In genomic region chr19:5939715-5940114, GRCm38 (mm10) we compare ENCODE assay signal across 13 mouse cellular contexts. TPM values are rescaled to one million over a fixed set of nuclear protein-coding genes. Genes with fewer than 3 reads are reported as not detected.
DNase-seq lines count a peak whose midpoint lies in the region; ATAC-seq lines count a peak whose summit lies in the region.
"Had no signal": no experiment of that assay in that cellular context is flagged by ENCODE, and none has a peak within 500 bp of the region (broad histone marks: within the 10 kb centered on the region; RNA-seq: fewer than 3 reads in every experiment).

No protein-coding gene starts in this region.

- H3K27ac ChIP-seq in hindbrain, embryonic 14.5 days: peak overlapping the region; percentile 38; the same call in 1 of the 2 replicates
- H3K27ac ChIP-seq in hindbrain, embryonic 12.5 days: no peak overlapping the region
- H3K27ac ChIP-seq in midbrain, embryonic 16.5 days (ENCODE audit: low read length): peak overlapping the region; percentile 38
- H3K27ac ChIP-seq in midbrain, embryonic 13.5 days: no peak overlapping the region

- ATAC-seq in cerebellum, adult (ENCODE audit: insufficient number of reproducible peaks, low FRiP score, low TSS enrichment): no peak; the same call in 1 of the 2 replicates
- ATAC-seq in hindbrain, embryonic 14.5 days (ENCODE audit: low FRiP score): no peak
- no peak for ATAC-seq in hindbrain, embryonic 12.5 days (ENCODE audit: low FRiP score)
- ATAC-seq in midbrain, embryonic 16.5 days: no peak
- no peak for ATAC-seq in midbrain, embryonic 13.5 days
- no peak for ATAC-seq in megakaryocyte, adult 5-6 weeks (ENCODE audit: poor library complexity, severe bottlenecking)
- ATAC-seq: inflammation-experienced regulatory T-cells, adult 6 months; liver, postnatal 0 days had no signal

- H3K4me2 ChIP-seq in hindbrain, embryonic 14.5 days (replicated peaks): no peak overlapping the region
- no peak overlapping the region for H3K4me2 ChIP-seq in hindbrain, embryonic 12.5 days (replicated peaks)
- H3K4me2 ChIP-seq in midbrain, embryonic 16.5 days (ENCODE audit: low read length): no peak overlapping the region
- H3K4me2 ChIP-seq in midbrain, embryonic 13.5 days (replicated peaks): no peak overlapping the region

- no peaks in the 10 kb centered on the region for H3K27me3 ChIP-seq in hindbrain, embryonic 14.5 days (ENCODE audit: control insufficient read depth, insufficient read depth, low read length)
- no peaks in the 10 kb centered on the region for H3K27me3 ChIP-seq in hindbrain, embryonic 12.5 days
- H3K27me3 ChIP-seq in midbrain, embryonic 16.5 days (ENCODE audit: control insufficient read depth, insufficient read depth, low read depth, low read length): no peaks in the 10 kb centered on the region
- H3K27me3 ChIP-seq in midbrain, embryonic 13.5 days: no peaks in the 10 kb centered on the region

- no peak overlapping the region for H3K9ac ChIP-seq in hindbrain, embryonic 14.5 days
- H3K9ac ChIP-seq in hindbrain, embryonic 12.5 days: no peak overlapping the region
- H3K9ac ChIP-seq in midbrain, embryonic 16.5 days (ENCODE audit: low read depth, low read length): no peak overlapping the region
- no peak overlapping the region for H3K9ac ChIP-seq in midbrain, embryonic 13.5 days (replicated peaks)
- H3K9ac ChIP-seq: liver, postnatal 0 days had no signal

- peak; percentile 59 for DNase-seq in cerebellum, adult 9-11 months
- DNase-seq in hindbrain, embryonic 14.5 days (ENCODE audit: low spot score): no peak
- no peak for DNase-seq in adrenal gland, postnatal 36 days
- DNase-seq: liver, postnatal 0 days had no signal

- WGBS in hindbrain, embryonic 14.5 days: 69% methylated on average over 5 of the region's 5 CpGs
- WGBS in hindbrain, embryonic 12.5 days: 80% methylated on average over 5 of the region's 5 CpGs
- 63% methylated on average over 5 of the region's 5 CpGs for WGBS in midbrain, embryonic 16.5 days
- 77% methylated on average over 5 of the region's 5 CpGs for WGBS in midbrain, embryonic 13.5 days

- H3K36me3 ChIP-seq in hindbrain, embryonic 14.5 days (replicated peaks; ENCODE audit: control insufficient read depth, insufficient read depth): no peaks in the 10 kb centered on the region
- H3K36me3 ChIP-seq in hindbrain, embryonic 12.5 days: peaks cover 20% of the 10 kb centered on the region
- no peaks in the 10 kb centered on the region; the same call in 1 of the 2 replicates for H3K36me3 ChIP-seq in midbrain, embryonic 16.5 days (ENCODE audit: control insufficient read depth, insufficient read depth, low read length)
- H3K36me3 ChIP-seq in midbrain, embryonic 13.5 days: peaks cover 20% of the 10 kb centered on the region

- H3K4me3 ChIP-seq in hindbrain, embryonic 14.5 days (replicated peaks; ENCODE audit: low read length): no peak overlapping the region
- H3K4me3 ChIP-seq in hindbrain, embryonic 12.5 days: no peak overlapping the region
- H3K4me3 ChIP-seq in midbrain, embryonic 16.5 days (ENCODE audit: low read depth, low read length): no peak overlapping the region
- H3K4me3 ChIP-seq in midbrain, embryonic 13.5 days (replicated peaks): no peak overlapping the region

- no peaks in the 10 kb centered on the region for H3K9me3 ChIP-seq in hindbrain, embryonic 14.5 days (ENCODE audit: control insufficient read depth, low read length)
- no peaks in the 10 kb centered on the region for H3K9me3 ChIP-seq in hindbrain, embryonic 12.5 days (replicated peaks)
- H3K9me3 ChIP-seq in midbrain, embryonic 16.5 days (replicated peaks; ENCODE audit: control insufficient read depth, low read length, poor library complexity, severe bottlenecking): no peaks in the 10 kb centered on the region
- H3K9me3 ChIP-seq in midbrain, embryonic 13.5 days: no peaks in the 10 kb centered on the region

- peaks cover 9% of the 10 kb centered on the region; the same call in 1 of the 2 replicates for H3K4me1 ChIP-seq in hindbrain, embryonic 14.5 days (replicated peaks; ENCODE audit: control insufficient read depth, insufficient read depth, low read length)
- H3K4me1 ChIP-seq in hindbrain, embryonic 12.5 days: peaks cover 18% of the 10 kb centered on the region
- peaks cover 3% of the 10 kb centered on the region; the same call in 1 of the 2 replicates for H3K4me1 ChIP-seq in midbrain, embryonic 16.5 days (ENCODE audit: control insufficient read depth, insufficient read depth, low read length)
- H3K4me1 ChIP-seq in midbrain, embryonic 13.5 days (replicated peaks): peaks cover 16% of the 10 kb centered on the region

RNA-seq across cellular contexts. Expression of gene Cdc42ep2, which starts 15.1 kb away (rescaled TPM):
- polyA plus RNA-seq in hindbrain, embryonic 14.5 days (2014; fragmentation: Nextera tagmentation; extraction: Ambion mirVana): 16.9 and 18.5 TPM in 2 replicates
- 5.1 and 6.1 TPM in 2 replicates for polyA plus RNA-seq in hindbrain, embryonic 12.5 days (2016; fragmentation: Nextera tagmentation; extraction: Ambion mirVana)
- 16.0 and 20.4 TPM in 2 replicates for polyA plus RNA-seq in midbrain, embryonic 16.5 days (2015; fragmentation: Nextera tagmentation; extraction: Ambion mirVana)
- polyA plus RNA-seq in midbrain, embryonic 13.5 days (2015; fragmentation: Nextera tagmentation; extraction: Ambion mirVana): 7.5 and 7.8 TPM in 2 replicates
- total RNA-seq in megakaryocyte, adult 5-6 weeks (2015): 3.0 and 3.4 TPM in 2 replicates
- 1.7 and 1.9 TPM in 2 replicates for total RNA-seq in megakaryocyte, adult 5-6 weeks (2017)
- 1 to 10 TPM; 6.0 to 6.2 TPM for total RNA-seq in adrenal gland, postnatal 36 days (2021)

RNA-seq across cellular contexts. Expression of gene Pola2, which starts 24.3 kb away (rescaled TPM):
- 22.2 and 24.2 TPM in 2 replicates for polyA plus RNA-seq in hindbrain, embryonic 14.5 days (2014; fragmentation: Nextera tagmentation; extraction: Ambion mirVana)
- 47.4 and 49.2 TPM in 2 replicates for polyA plus RNA-seq in hindbrain, embryonic 12.5 days (2016; fragmentation: Nextera tagmentation; extraction: Ambion mirVana)
- 19.4 and 22.4 TPM in 2 replicates for polyA plus RNA-seq in midbrain, embryonic 16.5 days (2015; fragmentation: Nextera tagmentation; extraction: Ambion mirVana)
- polyA plus RNA-seq in midbrain, embryonic 13.5 days (2015; fragmentation: Nextera tagmentation; extraction: Ambion mirVana): 31.6 and 32.1 TPM in 2 replicates
- total RNA-seq in megakaryocyte, adult 5-6 weeks (2015): 36.9 and 37.7 TPM in 2 replicates
- total RNA-seq in megakaryocyte, adult 5-6 weeks (2017): 29.0 and 33.7 TPM in 2 replicates
- total RNA-seq in adrenal gland, postnatal 36 days (2021): 10 to 100 TPM; 22.9 to 23.7 TPM

RNA-seq across cellular contexts. Expression of gene Dpf2, which starts 26.9 kb away (rescaled TPM):
- polyA plus RNA-seq in hindbrain, embryonic 14.5 days (2014; fragmentation: Nextera tagmentation; extraction: Ambion mirVana): 88.2 and 94.7 TPM in 2 replicates
- 161 and 177 TPM in 2 replicates for polyA plus RNA-seq in hindbrain, embryonic 12.5 days (2016; fragmentation: Nextera tagmentation; extraction: Ambion mirVana)
- polyA plus RNA-seq in midbrain, embryonic 16.5 days (2015; fragmentation: Nextera tagmentation; extraction: Ambion mirVana): 105 and 121 TPM in 2 replicates
- 157 and 158 TPM in 2 replicates for polyA plus RNA-seq in midbrain, embryonic 13.5 days (2015; fragmentation: Nextera tagmentation; extraction: Ambion mirVana)
- total RNA-seq in megakaryocyte, adult 5-6 weeks (2015): 52.2 and 52.4 TPM in 2 replicates
- 88.7 and 107 TPM in 2 replicates for total RNA-seq in megakaryocyte, adult 5-6 weeks (2017)
- total RNA-seq in adrenal gland, postnatal 36 days (2021): 100 to 1,000 TPM in 1 of 2 experiments, 10 to 100 TPM in 1; 89.6 to 120 TPM

RNA-seq across cellular contexts. Expression of gene Tigd3, which starts 45.8 kb away (rescaled TPM):
- polyA plus RNA-seq in hindbrain, embryonic 14.5 days (2014; fragmentation: Nextera tagmentation; extraction: Ambion mirVana): 6.1 and 9.4 TPM in 2 replicates
- polyA plus RNA-seq in hindbrain, embryonic 12.5 days (2016; fragmentation: Nextera tagmentation; extraction: Ambion mirVana): 11.0 and 11.3 TPM in 2 replicates
- 13.4 and 14.6 TPM in 2 replicates for polyA plus RNA-seq in midbrain, embryonic 16.5 days (2015; fragmentation: Nextera tagmentation; extraction: Ambion mirVana)
- 16.4 and 16.9 TPM in 2 replicates for polyA plus RNA-seq in midbrain, embryonic 13.5 days (2015; fragmentation: Nextera tagmentation; extraction: Ambion mirVana)
- 0.54 and 0.59 TPM in 2 replicates for total RNA-seq in megakaryocyte, adult 5-6 weeks (2015)
- total RNA-seq in megakaryocyte, adult 5-6 weeks (2017): 1.0 and 1.8 TPM in 2 replicates
- total RNA-seq in adrenal gland, postnatal 36 days (2021): 1 to 10 TPM in 1 of 2 experiments, under 1 TPM in 1; 0.92 to 1.4 TPM

RNA-seq across cellular contexts. Expression of gene Slc22a20, which starts 46.2 kb away (rescaled TPM):
- not detected in 2 replicates for polyA plus RNA-seq in hindbrain, embryonic 14.5 days (2014; fragmentation: Nextera tagmentation; extraction: Ambion mirVana)
- not detected in 2 replicates for polyA plus RNA-seq in hindbrain, embryonic 12.5 days (2016; fragmentation: Nextera tagmentation; extraction: Ambion mirVana)
- polyA plus RNA-seq in midbrain, embryonic 16.5 days (2015; fragmentation: Nextera tagmentation; extraction: Ambion mirVana): not detected in 2 replicates
- not detected in 2 replicates for polyA plus RNA-seq in midbrain, embryonic 13.5 days (2015; fragmentation: Nextera tagmentation; extraction: Ambion mirVana)
- 0.16 and 0.20 TPM in 2 replicates for total RNA-seq in megakaryocyte, adult 5-6 weeks (2015)
- 1.1 and 1.2 TPM in 2 replicates for total RNA-seq in megakaryocyte, adult 5-6 weeks (2017)
- not detected for total RNA-seq in adrenal gland, postnatal 36 days (2021)
- total RNA-seq: adrenal gland, postnatal 25 days; left cerebral cortex, adult 8-10 months had no signal
- polyA plus RNA-seq: inflammation-experienced regulatory T-cells, adult 6 months; stomach, embryonic 14.5 days had no signal

Comparison
In these comparisons a context has a peak if more than half of its experiments do, and no peak if none do; other contexts are left out.
1. H3K27ac ChIP-seq: peak in hindbrain, embryonic 14.5 days (single experiment) and midbrain, embryonic 16.5 days (single experiment); none in hindbrain, embryonic 12.5 days (single experiment) and midbrain, embryonic 13.5 days (single experiment).